Mouse (Mus musculus) forebrain, embryonic 14.5 days (tissue): ENCODE data around the gene Padi1. TPM values are rescaled to one million over a fixed set of nuclear protein-coding genes. Genes with fewer than 3 reads are reported as not detected.
A peak's percentile ranks its signal among the peaks of the same experiment; 100 is the strongest.

Experiments used
- ATAC-seq: fragments of 200-750 bp; cut with Nextera tagmentation; 2 replicates; pipeline ENCODE4 v1.8.0; 2017; ENCODE audit warnings: mild to moderate bottlenecking, moderate library complexity
- DNase-seq: peaks from one replicate; pipeline ENCODE4 v3.0.0-alpha.2; 2015; ENCODE audit warnings: low spot score
- H3K27ac ChIP-seq: fragments of 300-500 bp; sonication (generic); 2 replicates; pipeline ENCODE4 v1.5.1; 2014; ENCODE audit warnings: low read depth, mild to moderate bottlenecking, control low read depth, low read length, moderate library complexity
- H3K27me3 ChIP-seq: fragments of 300-500 bp; sonication (generic); replicated peaks from 2 replicates; pipeline ENCODE4 v1.6.1; 2014; ENCODE audit warnings: low read length, control low read depth, mixed read lengths; ENCODE audit not compliant: control insufficient read depth, insufficient read depth
- H3K36me3 ChIP-seq: fragments of 300-500 bp; sonication (generic); 2 replicates; pipeline ENCODE4 v1.6.1; 2014; ENCODE audit warnings: low read length, control low read depth; ENCODE audit not compliant: control insufficient read depth, insufficient read depth
- H3K4me1 ChIP-seq: fragments of 300-500 bp; sonication (generic); 2 replicates; pipeline ENCODE4 v1.6.1; 2014; ENCODE audit warnings: antibody characterized with exemption, low read length, control low read depth; ENCODE audit not compliant: control insufficient read depth, insufficient read depth
- H3K4me2 ChIP-seq: fragments of 300-500 bp; sonication (generic); 2 replicates; pipeline ENCODE4 v1.6.1; 2014; ENCODE audit warnings: mild to moderate bottlenecking, control low read depth, low read length
- H3K4me3 ChIP-seq: fragments of 300-500 bp; sonication (generic); 2 replicates; pipeline ENCODE4 v1.5.1; 2014; ENCODE audit warnings: low read depth, low read length, control low read depth
- H3K9ac ChIP-seq: fragments of 300-500 bp; sonication (generic); 2 replicates; pipeline ENCODE4 v1.6.1; 2014; ENCODE audit warnings: mild to moderate bottlenecking, low read length, control low read depth, moderate library complexity
- H3K9me3 ChIP-seq: fragments of 300-500 bp; sonication (generic); replicated peaks from 2 replicates; pipeline ENCODE4 v1.6.1; 2016; ENCODE audit warnings: low read length, control low read depth, mixed read lengths; ENCODE audit not compliant: control insufficient read depth
- WGBS: fragments of 180-500 bp; shearing (Covaris S2); extraction: QIAGEN DNeasy Blood & Tissue Kit; methylation state at CpG from one replicate; pipeline ENCODE4 v1.1.7; 2014; 5-methylcytosine and 5-hydroxymethylcytosine counted together
- polyA plus RNA-seq: library from polyadenylated mRNA; unstranded; fragments of >200 nt; fragmentation: Nextera tagmentation; extraction: Ambion mirVana; gene quantifications from 2 replicates; pipeline ENCODE4 v1.2.1, GENCODE M21; 2014

Padi1 gene
- polyA plus RNA-seq, 1 experiment from 2014 or later = not detected

DNA sequence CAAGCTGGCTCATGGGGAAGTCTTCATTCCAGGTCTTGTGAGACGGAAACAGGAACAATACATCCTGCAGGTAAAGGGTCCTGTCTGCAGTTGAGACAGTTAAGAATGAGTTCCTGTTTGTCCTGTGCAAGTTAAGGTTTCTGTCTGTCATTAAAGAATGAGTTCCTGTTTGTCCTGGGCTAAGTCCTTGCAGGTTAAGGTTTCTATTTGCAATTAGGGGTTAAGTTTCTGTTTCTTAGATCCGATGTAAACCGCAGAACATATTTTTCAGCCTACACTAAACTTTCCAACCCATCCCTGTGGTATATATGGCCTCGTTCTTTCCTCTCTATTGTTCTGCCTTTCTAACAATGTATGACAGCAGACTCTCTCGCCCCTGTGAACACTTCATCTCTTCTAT lies 11.5 kb upstream of the Padi1 start:
- Histone ChIP-seq H3K9me3 (no peaks in the 10 kb centered on the region), H3K4me3 (no peak overlapping the region), H3K27me3 (no peaks in the 10 kb centered on the region), H3K9ac (no peak overlapping the region), H3K4me2 (no peak overlapping the region), H3K4me1 (no peaks in the 10 kb centered on the region), H3K36me3 (no peaks in the 10 kb centered on the region), H3K27ac (no peak overlapping the region)
- ATAC-seq (no peak), DNase-seq (no peak)
- 82% methylated on average over 5 of the region's 5 CpGs for WGBS

DNA sequence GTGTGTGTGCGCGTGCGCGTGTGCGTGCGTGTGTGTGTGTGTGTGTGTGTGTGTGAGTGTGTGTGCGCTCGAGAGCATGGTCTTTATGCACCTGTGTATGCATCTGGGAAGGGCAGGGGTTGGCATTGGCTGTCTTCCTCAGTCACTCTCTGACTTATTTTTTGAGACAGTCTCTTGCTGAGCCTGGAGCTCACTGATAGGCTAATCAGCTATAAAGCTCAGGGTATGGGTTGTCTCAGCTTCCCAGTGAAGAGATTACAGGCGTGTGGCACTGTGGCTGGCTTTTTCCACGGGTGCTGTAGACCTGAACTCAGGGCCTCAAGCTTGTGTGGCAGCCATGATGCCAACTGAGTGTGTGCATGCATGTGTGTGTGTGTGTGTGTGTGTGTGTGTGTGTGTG lies 9.6 kb upstream of the Padi1 start:
- no peaks in the 10 kb centered on the region for H3K4me1 ChIP-seq
- H3K27ac ChIP-seq = no peak overlapping the region
- H3K4me2 ChIP-seq = no peak overlapping the region
- H3K9ac ChIP-seq = no peak overlapping the region
- H3K36me3 ChIP-seq = no peaks in the 10 kb centered on the region
- no peaks in the 10 kb centered on the region for H3K9me3 ChIP-seq
- no peak for DNase-seq
- no peak for ATAC-seq
- no peaks in the 10 kb centered on the region for H3K27me3 ChIP-seq
- 81% methylated on average over 7 of the region's 10 CpGs for WGBS
- no peak overlapping the region for H3K4me3 ChIP-seq

DNA sequence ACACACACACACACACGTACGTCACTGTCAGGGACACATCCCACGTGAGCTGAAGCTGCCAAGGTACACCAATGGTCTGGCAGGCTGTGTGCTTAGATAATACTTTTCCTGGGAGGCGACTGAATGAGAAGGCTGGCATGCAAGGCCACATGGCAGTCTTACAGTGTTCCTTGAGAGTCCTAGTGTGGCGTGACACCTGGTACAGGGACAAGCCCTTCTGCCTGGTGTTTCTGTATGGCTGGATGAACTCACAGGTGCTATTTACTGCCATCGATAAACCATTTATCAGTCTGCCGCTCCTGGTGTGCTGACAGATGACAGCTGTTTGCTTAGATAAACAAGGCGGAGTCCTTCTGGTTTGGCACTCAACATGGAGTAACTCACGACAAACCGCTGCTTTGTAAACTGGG lies 8.9 kb upstream of the Padi1 start:
- DNase-seq (no peak), ATAC-seq (no peak)
- Histone ChIP-seq H3K9me3 (no peaks in the 10 kb centered on the region), H3K27ac (no peak overlapping the region), H3K4me3 (no peak overlapping the region), H3K27me3 (no peaks in the 10 kb centered on the region), H3K4me2 (no peak overlapping the region), H3K4me1 (no peaks in the 10 kb centered on the region), H3K9ac (no peak overlapping the region), H3K36me3 (no peaks in the 10 kb centered on the region)
- 73% methylated on average over 10 of the region's 10 CpGs for WGBS

DNA sequence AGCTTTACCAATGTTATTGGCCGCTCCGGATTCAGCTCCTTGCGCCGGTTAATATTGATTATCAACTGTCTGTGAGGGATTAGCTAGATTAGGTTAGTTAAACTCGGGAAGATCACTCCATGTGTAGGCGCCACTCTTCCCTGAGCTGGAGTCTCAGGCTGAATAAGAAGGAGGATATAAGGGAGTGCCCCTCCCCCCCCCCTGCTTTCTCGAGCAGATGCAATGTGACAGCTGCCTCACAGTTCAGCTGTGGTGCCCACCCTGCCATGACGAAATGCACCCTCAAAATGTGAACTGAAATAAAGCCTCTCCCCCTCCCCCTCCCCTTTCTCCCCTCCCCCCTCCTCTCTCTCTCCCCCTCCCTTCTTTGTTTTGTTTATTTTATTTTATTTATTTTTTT lies 8.0 kb upstream of the Padi1 start:
- Histone ChIP-seq H3K27me3 (no peaks in the 10 kb centered on the region), H3K27ac (no peak overlapping the region), H3K4me2 (no peak overlapping the region), H3K9ac (no peak overlapping the region), H3K4me3 (no peak overlapping the region), H3K36me3 (no peaks in the 10 kb centered on the region), H3K9me3 (no peaks in the 10 kb centered on the region), H3K4me1 (no peaks in the 10 kb centered on the region)
- DNase-seq (no peak), ATAC-seq (no peak)
- 61% methylated on average over 8 of the region's 8 CpGs for WGBS

GRCm38 (mm10) chr4:140849310-140849709 lies 3.7 kb upstream of the Padi1 start:
- Histone ChIP-seq H3K27ac (no peak overlapping the region), H3K4me3 (no peak overlapping the region), H3K4me1 (no peaks in the 10 kb centered on the region), H3K4me2 (no peak overlapping the region), H3K9me3 (no peaks in the 10 kb centered on the region), H3K36me3 (no peaks in the 10 kb centered on the region), H3K9ac (no peak overlapping the region), H3K27me3 (no peaks in the 10 kb centered on the region)
- DNase-seq = no peak
- ATAC-seq = no peak
- WGBS = 79% methylated on average over 11 of the region's 11 CpGs

DNA sequence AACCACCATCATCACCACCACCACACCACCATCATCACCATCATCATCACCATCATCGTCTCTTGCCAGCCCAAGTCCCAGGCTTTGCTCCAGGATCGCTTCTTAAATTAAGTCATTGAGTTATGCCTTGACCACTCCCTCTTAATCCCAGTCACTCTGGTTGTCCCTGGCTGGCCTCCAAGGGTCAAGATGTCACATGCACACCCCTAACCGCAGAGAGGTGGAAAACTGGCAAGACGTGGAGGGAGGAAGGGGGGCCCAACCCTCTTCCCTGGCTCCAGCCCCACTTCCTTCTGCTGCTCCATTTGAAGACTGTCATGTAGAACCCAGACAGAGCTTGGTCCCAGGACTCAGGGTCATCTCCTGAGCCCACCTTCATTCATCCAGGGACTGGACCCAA lies 587 bp downstream of the Padi1 start:
- ATAC-seq = no peak
- Histone ChIP-seq H3K4me3 (no peak overlapping the region), H3K9me3 (no peaks in the 10 kb centered on the region), H3K4me1 (no peaks in the 10 kb centered on the region), H3K4me2 (no peak overlapping the region), H3K27ac (no peak overlapping the region), H3K27me3 (no peaks in the 10 kb centered on the region), H3K36me3 (no peaks in the 10 kb centered on the region), H3K9ac (no peak overlapping the region)
- DNase-seq = no peak
- WGBS = 78% methylated on average over 4 of the region's 4 CpGs

GRCm38 (mm10) chr4:140843670-140844280 lies 1.8 kb downstream of the Padi1 start:
- Histone ChIP-seq H3K4me1 (no peaks in the 10 kb centered on the region), H3K27ac (no peak overlapping the region), H3K4me2 (no peak overlapping the region), H3K9ac (no peak overlapping the region), H3K4me3 (no peak overlapping the region), H3K9me3 (no peaks in the 10 kb centered on the region), H3K36me3 (no peaks in the 10 kb centered on the region), H3K27me3 (no peaks in the 10 kb centered on the region)
- no peak for ATAC-seq
- WGBS = 52% methylated on average over 15 of the region's 15 CpGs
- DNase-seq = no peak

GRCm38 (mm10) chr4:140842909-140843308 lies 2.7 kb downstream of the Padi1 start:
- Histone ChIP-seq H3K9me3 (no peaks in the 10 kb centered on the region), H3K27ac (no peak overlapping the region), H3K4me3 (no peak overlapping the region), H3K27me3 (no peaks in the 10 kb centered on the region), H3K9ac (no peak overlapping the region), H3K4me2 (no peak overlapping the region), H3K4me1 (no peaks in the 10 kb centered on the region), H3K36me3 (no peaks in the 10 kb centered on the region)
- ATAC-seq (no peak), DNase-seq (no peak)
- WGBS = 45% methylated on average over 1 of the region's 1 CpGs

GRCm38 (mm10) chr4:140837879-140838278 lies 7.7 kb downstream of the Padi1 start:
- Histone ChIP-seq H3K9me3 (no peaks in the 10 kb centered on the region), H3K9ac (no peak overlapping the region), H3K27ac (no peak overlapping the region), H3K4me2 (no peak overlapping the region), H3K4me3 (no peak overlapping the region), H3K4me1 (peaks cover 7% of the 10 kb centered on the region; the same call in 1 of the 2 replicates), H3K27me3 (no peaks in the 10 kb centered on the region), H3K36me3 (no peaks in the 10 kb centered on the region)
- 19% methylated on average over 8 of the region's 8 CpGs for WGBS
- ATAC-seq (no peak), DNase-seq (peak; percentile 40)
